Mouse (Mus musculus) ES-E14 (cell line): ENCODE results near the gene Klhl22.

Source experiments
- CHD2 ChIP-seq: IDR thresholded peaks from 2 replicates; pipeline ENCODE4 v1.6.1; 2014; ENCODE audit warnings: mild to moderate bottlenecking, low read depth, low read length, inconsistent platforms
- HCFC1 ChIP-seq: IDR thresholded peaks from 2 replicates; pipeline ENCODE4 v1.6.1; 2012; ENCODE audit warnings: low read length, inconsistent platforms, borderline replicate concordance; ENCODE audit not compliant: insufficient read depth
- MAFK ChIP-seq: IDR thresholded peaks from 2 replicates; pipeline ENCODE4 v1.6.1; 2014; ENCODE audit warnings: mild to moderate bottlenecking, low read depth, low read length, inconsistent platforms; ENCODE audit not compliant: insufficient read depth
- ZC3H11A ChIP-seq: IDR thresholded peaks from 2 replicates; pipeline ENCODE4 v1.6.1; 2012; ENCODE audit warnings: low read depth, mild to moderate bottlenecking, inconsistent platforms, low read length, borderline replicate concordance
- ZNF384 ChIP-seq: IDR thresholded peaks from 2 replicates; pipeline ENCODE4 v1.6.1; 2012; ENCODE audit warnings: low read depth, low read length, inconsistent platforms

- TF ChIP-seq CHD2: no peak
- no peak for TF ChIP-seq ZNF384
- TF ChIP-seq HCFC1: no peak
- no peak for TF ChIP-seq ZC3H11A
- no peak for TF ChIP-seq MAFK
Measured at GRCm38 (mm10) chr16:17799584-17799983, 40.2 kb downstream of the Klhl22 start.
